Mouse (Mus musculus): ENCODE data around the gene C1qtnf9. TPM values are rescaled to one million over a fixed set of nuclear protein-coding genes. Genes with fewer than 3 reads are reported as not detected.

The C1qtnf9 gene
- polyA plus RNA-seq, 1 experiment from 2014 or later, result not detected

- Histone ChIP-seq H3K27ac (ENCODE audit: low read depth, low read length) (no peak overlapping the region), H3K9ac (replicated peaks; ENCODE audit: low read depth, low read length) (no peak overlapping the region), H3K4me2 (ENCODE audit: low read depth, low read length) (no peak overlapping the region), H3K9me3 (ENCODE audit: control insufficient read depth, low read length) (no peaks in the 10 kb centered on the region), H3K36me3 (ENCODE audit: control insufficient read depth, insufficient read depth, low read length) (peaks cover 7% of the 10 kb centered on the region; the same call in 1 of the 2 replicates), H3K27me3 (ENCODE audit: control insufficient read depth, insufficient read depth, low read length) (no peaks in the 10 kb centered on the region), H3K4me1 (ENCODE audit: control insufficient read depth, insufficient read depth, low read length) (peaks cover 3% of the 10 kb centered on the region), H3K4me3 (ENCODE audit: low read depth, low read length) (no peak overlapping the region)
- 40% methylated on average over 3 of the region's 3 CpGs for WGBS
- peak; percentile 14; the same call in 1 of the 2 replicates for ATAC-seq (ENCODE audit: low read depth)
These were observed 22.2 kb downstream of the C1qtnf9 start for GRCm38 (mm10) chr14:60790103-60790502.

- Histone ChIP-seq H3K4me2 (ENCODE audit: low read depth, low read length) (no peak overlapping the region), H3K9ac (replicated peaks; ENCODE audit: low read depth, low read length) (no peak overlapping the region), H3K4me1 (ENCODE audit: control insufficient read depth, insufficient read depth, low read length) (no peaks in the 10 kb centered on the region), H3K27ac (ENCODE audit: low read depth, low read length) (no peak overlapping the region), H3K27me3 (ENCODE audit: control insufficient read depth, insufficient read depth, low read length) (no peaks in the 10 kb centered on the region), H3K9me3 (ENCODE audit: control insufficient read depth, low read length) (no peaks in the 10 kb centered on the region), H3K36me3 (ENCODE audit: control insufficient read depth, insufficient read depth, low read length) (peaks cover 7% of the 10 kb centered on the region; the same call in 1 of the 2 replicates), H3K4me3 (ENCODE audit: low read depth, low read length) (no peak overlapping the region)
- ATAC-seq (ENCODE audit: low read depth), result no peak
- WGBS, result 86% methylated on average over 4 of the region's 4 CpGs
These were observed 28.8 kb downstream of the C1qtnf9 start for GRCm38 (mm10) chr14:60796600-60797322.

GRCm38 (mm10) chr14:60797596-60797995 is 29.7 kb downstream of the C1qtnf9 start:
- no peak for ATAC-seq (ENCODE audit: low read depth)
- H3K36me3 ChIP-seq (ENCODE audit: control insufficient read depth, insufficient read depth, low read length), result peaks cover 7% of the 10 kb centered on the region; the same call in 1 of the 2 replicates

DNA sequence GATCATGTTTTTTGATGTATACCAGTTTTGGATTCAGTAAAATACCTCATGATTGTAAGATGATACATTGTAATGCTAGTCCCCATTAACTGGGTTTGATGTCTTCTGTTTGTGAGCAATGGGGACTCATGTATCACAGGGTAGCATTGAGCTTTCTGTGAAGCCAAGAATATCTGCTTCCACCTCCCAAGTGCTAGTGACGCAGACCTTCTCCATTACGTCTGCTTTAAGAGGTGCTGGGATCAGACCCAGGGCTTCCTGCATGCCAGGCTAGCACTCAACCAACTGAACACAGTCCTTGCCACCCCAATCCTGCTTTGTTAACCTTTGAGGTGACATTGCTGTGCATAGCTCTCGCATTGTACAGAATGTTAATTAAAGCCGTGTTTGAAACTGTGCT is 30.8 kb downstream of the C1qtnf9 start:
- Histone ChIP-seq H3K4me3 (ENCODE audit: low read depth, low read length) (no peak overlapping the region), H3K9me3 (ENCODE audit: control insufficient read depth, low read length) (no peaks in the 10 kb centered on the region), H3K9ac (replicated peaks; ENCODE audit: low read depth, low read length) (no peak overlapping the region), H3K27ac (ENCODE audit: low read depth, low read length) (no peak overlapping the region), H3K4me1 (ENCODE audit: control insufficient read depth, insufficient read depth, low read length) (no peaks in the 10 kb centered on the region), H3K4me2 (ENCODE audit: low read depth, low read length) (no peak overlapping the region), H3K27me3 (ENCODE audit: control insufficient read depth, insufficient read depth, low read length) (no peaks in the 10 kb centered on the region), H3K36me3 (ENCODE audit: control insufficient read depth, insufficient read depth, low read length) (peaks cover 7% of the 10 kb centered on the region; the same call in 1 of the 2 replicates)
- WGBS, result 91% methylated on average over 4 of the region's 4 CpGs
- no peak for ATAC-seq (ENCODE audit: low read depth)

More at GRCm38 (mm10) chr14:60797596-60797995, 29.7 kb downstream of the C1qtnf9 start:
- 93% methylated on average over 5 of the region's 5 CpGs for WGBS
- H3K9ac ChIP-seq (replicated peaks; ENCODE audit: low read depth, low read length), result no peak overlapping the region
- no peaks in the 10 kb centered on the region for H3K27me3 ChIP-seq (ENCODE audit: control insufficient read depth, insufficient read depth, low read length)
- no peaks in the 10 kb centered on the region for H3K4me1 ChIP-seq (ENCODE audit: control insufficient read depth, insufficient read depth, low read length)
- no peak overlapping the region for H3K27ac ChIP-seq (ENCODE audit: low read depth, low read length)
- H3K4me2 ChIP-seq (ENCODE audit: low read depth, low read length), result no peak overlapping the region
- no peak overlapping the region for H3K4me3 ChIP-seq (ENCODE audit: low read depth, low read length)
- H3K9me3 ChIP-seq (ENCODE audit: control insufficient read depth, low read length), result no peaks in the 10 kb centered on the region

DNA sequence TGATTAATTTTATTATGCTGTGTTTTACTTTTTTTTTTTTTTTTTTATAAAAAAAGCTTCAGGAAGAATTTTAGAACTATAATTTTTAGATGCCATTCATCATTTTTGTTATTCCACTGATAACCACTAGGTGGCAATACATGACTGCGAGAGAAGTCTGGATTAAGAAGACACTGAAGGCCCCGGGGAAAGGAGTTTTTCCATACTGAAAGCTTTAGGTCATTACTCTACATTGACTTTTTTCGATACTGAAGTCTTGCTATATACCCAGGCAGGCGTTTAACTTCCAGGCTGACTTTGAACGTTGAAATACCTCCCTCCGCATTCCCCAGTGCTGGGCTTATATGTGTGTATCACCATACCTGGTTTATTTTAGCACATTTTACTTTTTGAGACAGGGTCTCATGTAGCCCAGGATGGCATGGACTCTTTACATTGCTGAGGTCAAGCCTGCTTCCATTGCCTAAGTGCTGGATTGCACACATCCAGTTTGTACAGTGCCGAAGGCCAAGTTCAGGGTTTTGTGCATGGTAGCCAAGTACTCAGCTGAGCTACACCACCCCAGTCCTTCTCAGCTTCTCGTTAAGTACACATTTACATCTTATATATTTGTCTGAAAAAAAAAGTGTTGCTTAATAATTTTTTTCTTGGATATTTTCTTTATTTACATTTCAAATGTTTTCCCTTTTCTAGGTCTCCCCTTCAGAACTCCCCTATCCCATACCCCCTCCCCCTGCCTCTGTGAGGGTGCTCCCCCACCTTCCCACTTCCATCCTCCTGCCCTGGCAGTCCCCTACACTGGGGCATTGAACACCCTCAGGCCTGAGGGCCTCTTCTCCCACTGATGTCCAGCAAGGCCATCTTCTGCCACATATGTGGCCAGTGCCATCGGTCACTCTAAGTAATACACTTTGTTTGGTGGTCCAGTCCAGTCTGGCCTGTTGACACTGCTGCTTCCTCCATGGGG is 32.1 kb downstream of the C1qtnf9 start:
- no peak overlapping the region for H3K4me3 ChIP-seq (ENCODE audit: low read depth, low read length)
- peaks cover 10% of the 10 kb centered on the region; the same call in 1 of the 2 replicates for H3K36me3 ChIP-seq (ENCODE audit: control insufficient read depth, insufficient read depth, low read length)
- no peak overlapping the region for H3K27ac ChIP-seq (ENCODE audit: low read depth, low read length)
- ATAC-seq (ENCODE audit: low read depth), result peak; percentile 41; the same call in 1 of the 2 replicates
- no peak overlapping the region for H3K9ac ChIP-seq (replicated peaks; ENCODE audit: low read depth, low read length)
- no peak overlapping the region for H3K4me2 ChIP-seq (ENCODE audit: low read depth, low read length)
- no peaks in the 10 kb centered on the region for H3K4me1 ChIP-seq (ENCODE audit: control insufficient read depth, insufficient read depth, low read length)
- 54% methylated on average over 9 of the region's 9 CpGs for WGBS
- no peaks in the 10 kb centered on the region for H3K27me3 ChIP-seq (ENCODE audit: control insufficient read depth, insufficient read depth, low read length)
- H3K9me3 ChIP-seq (ENCODE audit: control insufficient read depth, low read length), result no peaks in the 10 kb centered on the region

DNA sequence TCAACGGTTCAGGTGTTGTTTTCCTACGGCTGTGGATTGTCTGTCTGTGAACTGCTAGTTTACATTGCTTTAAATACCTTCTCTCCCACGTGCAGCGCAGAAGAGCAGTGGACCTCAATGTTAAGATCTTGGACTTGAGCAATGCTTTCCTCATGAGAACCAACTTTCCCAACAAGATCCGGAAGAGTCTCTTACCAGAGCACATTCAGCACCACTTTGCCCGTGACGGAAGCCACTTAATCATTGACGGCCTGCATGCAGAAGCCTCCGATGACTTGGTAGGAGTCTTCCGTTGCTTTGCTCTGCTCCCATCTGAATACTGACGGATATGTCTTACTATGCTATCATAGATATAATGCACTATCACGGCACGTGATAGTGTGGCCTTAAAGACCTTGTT is 34.1 kb downstream of the C1qtnf9 start:
- ATAC-seq (ENCODE audit: low read depth), result no peak
- H3K9me3 ChIP-seq (ENCODE audit: control insufficient read depth, low read length), result no peaks in the 10 kb centered on the region
- H3K4me1 ChIP-seq (ENCODE audit: control insufficient read depth, insufficient read depth, low read length), result no peaks in the 10 kb centered on the region
- 95% methylated on average over 13 of the region's 13 CpGs for WGBS
- no peak overlapping the region for H3K4me2 ChIP-seq (ENCODE audit: low read depth, low read length)
- no peaks in the 10 kb centered on the region for H3K27me3 ChIP-seq (ENCODE audit: control insufficient read depth, insufficient read depth, low read length)
- no peak overlapping the region for H3K27ac ChIP-seq (ENCODE audit: low read depth, low read length)
- peaks cover 8% of the 10 kb centered on the region; the same call in 1 of the 2 replicates for H3K36me3 ChIP-seq (ENCODE audit: control insufficient read depth, insufficient read depth, low read length)
- H3K4me3 ChIP-seq (ENCODE audit: low read depth, low read length), result no peak overlapping the region
- H3K9ac ChIP-seq (replicated peaks; ENCODE audit: low read depth, low read length), result no peak overlapping the region

DNA sequence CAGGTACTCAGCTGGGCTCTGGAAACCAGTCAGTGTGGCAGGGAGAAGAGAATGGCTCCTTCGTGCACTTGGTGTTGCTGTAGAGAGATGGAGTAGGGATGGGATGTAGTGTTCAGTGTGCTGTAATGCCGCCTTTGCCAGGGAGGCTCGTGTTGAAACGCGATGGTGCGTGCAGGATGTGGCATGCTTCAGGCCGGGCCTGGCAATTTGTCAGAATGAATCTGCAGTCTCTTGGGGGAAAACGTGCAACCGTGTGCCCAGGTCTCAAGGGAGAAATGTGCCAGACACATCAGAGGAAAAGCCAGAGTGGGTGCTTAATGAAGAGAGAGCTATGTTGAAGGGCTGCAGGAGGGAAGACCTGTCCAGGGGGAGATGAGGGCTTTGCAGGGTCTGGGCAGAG is 37.0 kb downstream of the C1qtnf9 start:
- 0 out of 2 replicates have a peak, but pooled peaks cover 3% of the 10 kb centered on the region for H3K36me3 ChIP-seq (ENCODE audit: control insufficient read depth, insufficient read depth, low read length)
- no peak for ATAC-seq (ENCODE audit: low read depth)
- H3K4me2 ChIP-seq (ENCODE audit: low read depth, low read length), result no peak overlapping the region
- no peak overlapping the region for H3K27ac ChIP-seq (ENCODE audit: low read depth, low read length)
- H3K4me1 ChIP-seq (ENCODE audit: control insufficient read depth, insufficient read depth, low read length), result no peaks in the 10 kb centered on the region
- H3K4me3 ChIP-seq (ENCODE audit: low read depth, low read length), result no peak overlapping the region
- WGBS, result 87% methylated on average over 9 of the region's 9 CpGs
- no peaks in the 10 kb centered on the region for H3K9me3 ChIP-seq (ENCODE audit: control insufficient read depth, low read length)
- H3K9ac ChIP-seq (replicated peaks; ENCODE audit: low read depth, low read length), result no peak overlapping the region
- H3K27me3 ChIP-seq (ENCODE audit: control insufficient read depth, insufficient read depth, low read length), result no peaks in the 10 kb centered on the region

- no peak overlapping the region for H3K9ac ChIP-seq (replicated peaks; ENCODE audit: low read depth, low read length)
- no peaks in the 10 kb centered on the region for H3K4me1 ChIP-seq (ENCODE audit: control insufficient read depth, insufficient read depth, low read length)
- H3K4me2 ChIP-seq (ENCODE audit: low read depth, low read length), result no peak overlapping the region
- 0 out of 2 replicates have a peak, but pooled peaks cover 3% of the 10 kb centered on the region for H3K36me3 ChIP-seq (ENCODE audit: control insufficient read depth, insufficient read depth, low read length)
- no peak overlapping the region for H3K4me3 ChIP-seq (ENCODE audit: low read depth, low read length)
- H3K27me3 ChIP-seq (ENCODE audit: control insufficient read depth, insufficient read depth, low read length), result no peaks in the 10 kb centered on the region
- WGBS, result 94% methylated on average over 1 of the region's 1 CpGs
- H3K9me3 ChIP-seq (ENCODE audit: control insufficient read depth, low read length), result no peaks in the 10 kb centered on the region
- no peak overlapping the region for H3K27ac ChIP-seq (ENCODE audit: low read depth, low read length)
- no peak for ATAC-seq (ENCODE audit: low read depth)
These were observed 37.9 kb downstream of the C1qtnf9 start for GRCm38 (mm10) chr14:60805871-60806270.
